Mouse (Mus musculus) naive thymus-derived CD4-positive, alpha-beta T cell, adult 5 months (primary cell): ENCODE results near the gene Tas2r139. TPM values are rescaled to one million over a fixed set of nuclear protein-coding genes. Genes with fewer than 3 reads are reported as not detected.

Source experiments
- polyA plus RNA-seq: library from polyadenylated mRNA; unstranded; fragments of 100-300 nt; shearing (Covaris generic); gene quantifications from one replicate; pipeline ENCODE4 v1.2.1, GENCODE M21; 2017

Gene Tas2r139
- 0.37 TPM for polyA plus RNA-seq

DNA sequence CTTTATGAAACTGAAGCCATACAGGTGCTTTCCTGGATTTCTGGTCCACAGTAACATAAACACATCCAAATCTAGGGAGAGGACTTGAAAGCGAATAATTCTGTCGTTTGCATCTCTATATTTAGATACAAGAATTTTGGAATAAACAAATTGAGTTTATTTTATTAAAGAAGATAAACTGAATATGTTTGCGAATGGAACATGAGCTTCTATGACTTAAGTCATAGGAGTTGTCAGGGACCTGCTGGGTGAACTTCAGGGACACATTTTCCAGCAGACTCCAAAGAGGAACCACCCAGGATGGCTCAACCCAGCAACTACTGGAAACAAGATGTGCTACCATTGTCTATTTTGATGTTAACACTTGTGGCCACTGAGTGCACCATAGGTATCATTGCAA is at the start of gene Tas2r139:
Gene Tas2r139, plus strand, starts transcription at position 301 of the 400 bp plus-strand sequence.

Other genes starting within 250 kb of the Tas2r139 start
- not detected for gene Sval1, start 189.3 kb upstream of the Tas2r139 start, polyA plus RNA-seq
- gene Sval3, start 172.8 kb upstream of the Tas2r139 start, polyA plus RNA-seq: not detected
- not detected for gene Sva, start 102.5 kb upstream of the Tas2r139 start, polyA plus RNA-seq
- not detected for gene Tas2r144, start 74.4 kb downstream of the Tas2r139 start, polyA plus RNA-seq
- gene Gstk1, start 105.0 kb downstream of the Tas2r139 start, polyA plus RNA-seq: 11.6 TPM
- gene Tmem139, start 121.0 kb downstream of the Tas2r139 start, polyA plus RNA-seq: not detected
- 75.7 TPM for gene Casp2, start 124.0 kb downstream of the Tas2r139 start, polyA plus RNA-seq
- gene Clcn1, start 145.7 kb downstream of the Tas2r139 start, polyA plus RNA-seq: not detected
- gene Fam131b, start 183.7 kb downstream of the Tas2r139 start, polyA plus RNA-seq: not detected
- gene Zyx, start 208.7 kb downstream of the Tas2r139 start, polyA plus RNA-seq: 113 TPM
- 0.19 TPM for gene Epha1, start 232.3 kb downstream of the Tas2r139 start, polyA plus RNA-seq